Mouse (Mus musculus) heart, adult 2 months (tissue): ENCODE results near the gene Olfr622. TPM values are rescaled to one million over a fixed set of nuclear protein-coding genes. Genes with fewer than 3 reads are reported as not detected.

ENCODE experiments used
- DNase-seq, 2 experiments: peaks; one replicate each; pipeline ENCODE4 v3.0.0; 2021
- H3K27ac ChIP-seq: fragments of 200-600 bp; 2 replicates; pipeline ENCODE4 v1.8.1; 2022
- H3K27me3 ChIP-seq: fragments of 200-500 bp; 2 replicates; pipeline ENCODE4 v1.6.1; 2012; ENCODE audit warnings: mild to moderate bottlenecking, low read length, inconsistent platforms, mixed read lengths; ENCODE audit not compliant: control insufficient read depth, insufficient read depth
- H3K36me3 ChIP-seq: fragments of 200-500 bp; 2 replicates; pipeline ENCODE4 v1.6.1; 2012; ENCODE audit warnings: low read length, inconsistent platforms; ENCODE audit not compliant: control insufficient read depth, insufficient read depth
- H3K4me1 ChIP-seq: fragments of 200-500 bp; 2 replicates; pipeline ENCODE4 v1.6.1; 2011; ENCODE audit warnings: low read length; ENCODE audit not compliant: control insufficient read depth, insufficient read depth
- H3K4me3 ChIP-seq: fragments of 200-600 bp; 2 replicates; pipeline ENCODE4 v1.8.1; 2022
- H3K79me2 ChIP-seq: fragments of 200-500 bp; replicated peaks from 2 replicates; pipeline ENCODE4 v1.6.1; 2012; ENCODE audit warnings: mild to moderate bottlenecking, inconsistent platforms, low read length, moderate library complexity, mixed read lengths; ENCODE audit not compliant: control insufficient read depth, insufficient read depth
- H3K9ac ChIP-seq: fragments of 200-500 bp; 2 replicates; pipeline ENCODE4 v1.6.1; 2012; ENCODE audit warnings: low read depth, mild to moderate bottlenecking, control low read depth, inconsistent platforms, low read length, mixed read lengths
- CTCF ChIP-seq: fragments of 200-600 bp; IDR thresholded peaks from 2 replicates; pipeline ENCODE4 v1.8.1; 2022; ENCODE audit warnings: antibody characterized with exemption, mild to moderate bottlenecking, moderate library complexity
- EP300 ChIP-seq: fragments of 200-500 bp; IDR thresholded peaks from 2 replicates; pipeline ENCODE4 v1.6.1; 2011; ENCODE audit warnings: low read depth, low read length, control low read depth; ENCODE audit not compliant: insufficient read depth
- POLR2A ChIP-seq: fragments of 200-500 bp; IDR thresholded peaks from 2 replicates; pipeline ENCODE4 v1.6.1; 2011; ENCODE audit warnings: mild to moderate bottlenecking, low read depth, low read length, control low read depth; ENCODE audit not compliant: insufficient read depth
- WGBS: fragments of 180-500 bp; shearing (Covaris S2); methylation state at CpG from one replicate; pipeline ENCODE4 v1.1.7; 2018; 5-methylcytosine and 5-hydroxymethylcytosine counted together
- intact Hi-C: fragments of 180-260 bp; cut with DNase I; formaldehyde crosslinking; loops from one replicate; pipeline ENCODE4 v1.15.1; 2025
- long read RNA-seq: library from polyadenylated mRNA; stranded (forward); transcript quantifications from one replicate; pipeline ENCODE4 v2.0.0, GENCODE M21; 2021
- polyA plus RNA-seq: library from polyadenylated mRNA; depleted of rRNA; stranded (reverse); fragments of >200 nt; gene quantifications from 2 replicates; pipeline ENCODE4 v1.2.3, GENCODE M21; 2012; rRNA removed
- total RNA-seq, 2 experiments: library from RNA; stranded (reverse); gene quantifications; 2 replicates each; pipeline ENCODE4 v1.2.3; 2021

The Olfr622 gene
- total RNA-seq = not detected
- polyA plus RNA-seq = not detected in 2 replicates
- long read RNA-seq = 0 reads

- no peaks in the 10 kb centered on the region for H3K27me3 ChIP-seq
- DNase-seq = no peak
- H3K4me3 ChIP-seq = no peak within 1 kb of the TSS
- no peaks in the 10 kb centered on the region for H3K4me1 ChIP-seq
- H3K9ac ChIP-seq = no peak within 1 kb of the TSS
- intact Hi-C loops = no loop called here
- no peak within 1 kb of the TSS for H3K27ac ChIP-seq
- no peaks in the 10 kb centered on the region for H3K79me2 ChIP-seq
- TF ChIP-seq EP300 (no peak), CTCF (no peak), POLR2A (no peak)
- 67% methylated on average over 1 of the region's 1 CpGs for WGBS
- no peaks in the 10 kb centered on the region for H3K36me3 ChIP-seq
Observed at GRCm38 (mm10) chr7:103642602-103643001, at the start of gene Olfr622. Gene Olfr622 (minus strand): TSS chr7:103642702.

- DNase-seq = no peak
- H3K4me3 ChIP-seq = no peak within 1 kb of the TSS
- H3K4me1 ChIP-seq = no peaks in the 10 kb centered on the region
- TF ChIP-seq POLR2A = no peak
- TF ChIP-seq EP300 = no peak
- no peak for TF ChIP-seq CTCF
- no peaks in the 10 kb centered on the region for H3K36me3 ChIP-seq
- no peaks in the 10 kb centered on the region for H3K79me2 ChIP-seq
- intact Hi-C loops = no loop called here
- no peaks in the 10 kb centered on the region for H3K27me3 ChIP-seq
- no peak within 1 kb of the TSS for H3K27ac ChIP-seq
- no peak within 1 kb of the TSS for H3K9ac ChIP-seq
Observed at GRCm38 (mm10) chr7:103682420-103682819, 39.9 kb upstream of the Olfr622 start, which contains the start of gene Olfr625-ps1. Gene Olfr625-ps1 (plus strand): TSS chr7:103682720.

- no peaks in the 10 kb centered on the region for H3K36me3 ChIP-seq
- no peak within 1 kb of the TSS for H3K4me3 ChIP-seq
- H3K9ac ChIP-seq = no peak within 1 kb of the TSS
- H3K79me2 ChIP-seq = no peaks in the 10 kb centered on the region
- no peaks in the 10 kb centered on the region for H3K27me3 ChIP-seq
- no peak for TF ChIP-seq CTCF
- TF ChIP-seq POLR2A = no peak
- TF ChIP-seq EP300 = no peak
- DNase-seq = no peak
- H3K4me1 ChIP-seq = no peaks in the 10 kb centered on the region
- 74% methylated on average over 2 of the region's 2 CpGs for WGBS
- intact Hi-C loops = no loop called here
- no peak within 1 kb of the TSS for H3K27ac ChIP-seq
Observed at GRCm38 (mm10) chr7:103671091-103671490, 28.6 kb upstream of the Olfr622 start, which contains the start of gene Olfr624. Gene Olfr624 (minus strand): TSS chr7:103671191.

DNA sequence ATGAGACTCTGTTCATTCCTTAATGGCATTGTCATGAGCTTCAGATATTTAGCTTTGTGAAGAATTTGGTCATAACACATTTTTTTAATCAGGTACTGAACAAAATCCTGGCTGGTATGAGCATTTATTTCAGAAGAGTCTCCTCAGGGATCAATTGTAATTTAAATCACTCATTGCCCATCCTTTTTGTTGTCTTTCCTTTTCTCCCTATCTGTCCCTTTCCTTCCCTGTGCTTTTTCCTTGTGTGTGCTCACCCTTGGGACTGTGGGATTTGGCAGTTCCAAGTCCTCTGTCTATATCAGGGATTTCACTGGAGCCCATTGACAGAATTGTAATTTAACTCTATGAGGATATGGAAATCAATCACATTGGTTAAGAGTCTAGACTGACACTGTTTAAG lies 21.1 kb upstream of the Olfr622 start, which contains the start of gene Olfr623:
TSS of gene Olfr623 (minus strand) at position 101 of the 400 bp plus-strand sequence.
- no peak within 1 kb of the TSS for H3K4me3 ChIP-seq
- H3K9ac ChIP-seq = no peak within 1 kb of the TSS
- no peaks in the 10 kb centered on the region for H3K36me3 ChIP-seq
- intact Hi-C loops = no loop called here
- H3K4me1 ChIP-seq = no peaks in the 10 kb centered on the region
- H3K27me3 ChIP-seq = no peaks in the 10 kb centered on the region
- no peaks in the 10 kb centered on the region for H3K79me2 ChIP-seq
- H3K27ac ChIP-seq = no peak within 1 kb of the TSS
- DNase-seq = no peak
- TF ChIP-seq EP300 (no peak), POLR2A (no peak)

DNA sequence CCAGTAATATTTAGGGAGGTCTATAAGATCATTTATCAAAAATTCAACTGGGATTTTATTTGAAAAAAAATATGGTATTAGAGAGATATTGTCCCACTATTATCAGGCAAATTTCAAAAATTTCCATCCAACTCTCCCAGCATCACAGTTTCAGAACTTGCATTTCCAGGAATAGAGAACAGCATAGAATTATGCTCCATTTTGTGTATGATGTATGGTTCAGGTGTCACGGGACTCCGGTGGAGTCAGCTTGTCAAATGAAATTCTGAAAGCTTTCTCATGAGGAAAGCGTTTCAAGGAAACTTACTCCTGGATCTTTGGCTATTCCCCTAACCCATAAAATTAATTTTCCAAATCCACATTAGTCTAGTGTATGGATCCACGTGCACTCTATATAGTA lies 1.6 kb upstream of the Olfr622 start:
- H3K27ac ChIP-seq = no peak overlapping the region
- no peaks in the 10 kb centered on the region for H3K4me1 ChIP-seq
- H3K79me2 ChIP-seq = no peaks in the 10 kb centered on the region
- H3K9ac ChIP-seq = no peak overlapping the region
- 82% methylated on average over 4 of the region's 4 CpGs for WGBS
- H3K36me3 ChIP-seq = no peaks in the 10 kb centered on the region
- H3K27me3 ChIP-seq = no peaks in the 10 kb centered on the region
- no peak for DNase-seq
- no peak overlapping the region for H3K4me3 ChIP-seq
- no peak for TF ChIP-seq CTCF
- TF ChIP-seq POLR2A = no peak
- no peak for TF ChIP-seq EP300
- intact Hi-C loops = no loop called here

- H3K4me3 ChIP-seq = no peak overlapping the region
- no peak overlapping the region for H3K9ac ChIP-seq
- TF ChIP-seq EP300 = no peak
- no peak for TF ChIP-seq POLR2A
- no peak for TF ChIP-seq CTCF
- H3K36me3 ChIP-seq = no peaks in the 10 kb centered on the region
- intact Hi-C loops = no loop called here
- H3K4me1 ChIP-seq = no peaks in the 10 kb centered on the region
- H3K27ac ChIP-seq = no peak overlapping the region
- no peak for DNase-seq
- H3K79me2 ChIP-seq = no peaks in the 10 kb centered on the region
- no peaks in the 10 kb centered on the region for H3K27me3 ChIP-seq
Observed at GRCm38 (mm10) chr7:103636795-103637194, 5.7 kb downstream of the Olfr622 start.

- TF ChIP-seq CTCF = no peak
- TF ChIP-seq POLR2A = no peak
- TF ChIP-seq EP300 = no peak
- 54% methylated on average over 2 of the region's 2 CpGs for WGBS
- Histone ChIP-seq H3K4me3 (no peak within 1 kb of the TSS), H3K9ac (no peak within 1 kb of the TSS), H3K79me2 (no peaks in the 10 kb centered on the region), H3K36me3 (no peaks in the 10 kb centered on the region), H3K4me1 (no peaks in the 10 kb centered on the region), H3K27me3 (no peaks in the 10 kb centered on the region), H3K27ac (no peak within 1 kb of the TSS)
- DNase-seq = no peak
- intact Hi-C loops = no loop called here
Observed at GRCm38 (mm10) chr7:103612434-103612833, 30.1 kb downstream of the Olfr622 start, which contains the start of gene Olfr620. Gene Olfr620 (minus strand): TSS chr7:103612534.
